Mouse (Mus musculus) E14TG2a.4 (cell line): ENCODE data around the gene Lman1l.

Source experiments
- CTCF ChIP-seq: conservative IDR thresholded peaks from 2 replicates; pipeline ENCODE4 v1.5.1; 2014; ENCODE audit warnings: low read length
- POU5F1 ChIP-seq: IDR thresholded peaks from 2 replicates; pipeline ENCODE4 v1.6.1; 2014; ENCODE audit warnings: low read length, borderline replicate concordance

GRCm38 (mm10) chr9:57560263-57560662, 60.3 kb downstream of the Lman1l start:
- no peak for TF ChIP-seq CTCF
- TF ChIP-seq POU5F1: no peak
